In the genomic region with DNA sequence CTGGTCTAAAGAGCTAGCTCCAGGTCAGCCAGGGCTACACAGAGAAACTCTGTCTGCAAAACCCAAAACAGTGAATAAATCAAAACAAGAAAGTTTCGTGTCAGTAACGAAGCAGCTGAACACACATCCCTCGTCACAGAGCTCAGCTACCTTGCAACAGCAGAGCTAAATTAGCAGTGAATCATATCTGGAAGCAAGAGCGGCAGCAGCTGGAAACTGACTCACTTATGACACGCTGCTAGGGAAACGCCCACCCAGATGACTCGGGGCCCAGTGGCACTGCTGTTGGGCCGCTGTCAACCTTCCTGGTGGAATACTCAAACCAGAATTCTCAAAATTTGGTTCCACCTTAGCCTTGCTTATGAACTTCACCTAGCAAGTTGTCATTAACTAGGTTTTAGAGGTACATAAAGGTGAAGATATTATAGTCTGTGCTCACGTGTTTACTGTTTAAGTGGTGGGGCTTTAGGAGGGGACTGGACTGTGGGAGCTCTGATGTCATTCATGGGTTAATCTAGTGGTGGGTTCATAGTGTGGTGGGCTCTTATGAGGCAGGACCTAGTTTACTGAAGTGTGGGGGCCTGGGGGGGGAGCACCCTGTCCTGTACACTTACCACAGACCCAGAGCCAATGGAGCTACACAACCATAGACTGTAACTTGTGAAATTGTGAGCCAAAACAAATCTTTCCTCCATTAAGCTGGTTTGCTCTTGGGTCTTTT, we compare ENCODE assay signal across 8 mouse cellular contexts. TPM values are rescaled to one million over a fixed set of nuclear protein-coding genes. Genes with fewer than 3 reads are reported as not detected.
DNase-seq lines count a peak whose midpoint lies in the region; ATAC-seq and TF ChIP-seq lines count a peak whose summit lies in the region.

No protein-coding gene starts in this region.

- no peaks in the 10 kb centered on the region for H3K9me3 ChIP-seq in liver, embryonic 12.5 days (replicated peaks)
- no peaks in the 10 kb centered on the region for H3K9me3 ChIP-seq in forebrain, postnatal 0 days (ENCODE audit: low read length)

- 0 out of 2 replicates have a peak, but pooled peaks cover 7% of the 10 kb centered on the region for H3K4me1 ChIP-seq in liver, embryonic 12.5 days
- H3K4me1 ChIP-seq in forebrain, postnatal 0 days (ENCODE audit: insufficient read depth), result no peaks in the 10 kb centered on the region

- no peak overlapping the region for H3K4me2 ChIP-seq in liver, embryonic 12.5 days
- no peak overlapping the region for H3K4me2 ChIP-seq in forebrain, postnatal 0 days (ENCODE audit: low read depth)

- 48% methylated on average over 9 of the region's 9 CpGs for whole genome bisulfite sequencing in liver, embryonic 12.5 days (ENCODE audit: insufficient replicate concordance)
- 74% methylated on average over 9 of the region's 9 CpGs for WGBS in forebrain, postnatal 0 days

- H3K27me3 ChIP-seq in liver, embryonic 12.5 days (replicated peaks), result no peaks in the 10 kb centered on the region
- no peaks in the 10 kb centered on the region for H3K27me3 ChIP-seq in forebrain, postnatal 0 days (ENCODE audit: insufficient read depth, low read length)

- H3K36me3 ChIP-seq in liver, embryonic 12.5 days, result no peaks in the 10 kb centered on the region
- no peaks in the 10 kb centered on the region for H3K36me3 ChIP-seq in forebrain, postnatal 0 days (ENCODE audit: insufficient read depth)

- ATAC-seq in megakaryocyte, adult 5-6 weeks (ENCODE audit: poor library complexity, severe bottlenecking), result peak; percentile 70
- no peak; the same call in 1 of the 2 replicates for ATAC-seq in monocyte, adult 5-6 weeks (replicated peaks; ENCODE audit: insufficient number of reproducible peaks, low FRiP score, low TSS enrichment, poor library complexity, severe bottlenecking)
- ATAC-seq in liver, embryonic 12.5 days, result no peak
- ATAC-seq in forebrain, postnatal 0 days, result no peak; the same call in 1 of the 2 replicates

- intact Hi-C loops in heart, postnatal 25 days (cut with DNase I), result no loop called here

- H3K9ac ChIP-seq in liver, embryonic 12.5 days, result no peak overlapping the region
- H3K9ac ChIP-seq in forebrain, postnatal 0 days, result no peak overlapping the region

- DNase-seq in layer of hippocampus, adult 2 months (ENCODE audit: low spot score in 2 of 2), result peak; percentile 19 to 29
- no peak for DNase-seq in layer of hippocampus, postnatal 25 days (ENCODE audit: extremely low spot score in 1 of 2, low spot score in 1 of 2)
- peak; percentile 67 for DNase-seq in adrenal gland, adult 8-10 months
- DNase-seq in heart, postnatal 25 days (ENCODE audit: low spot score), result peak; percentile 13
- no peak for DNase-seq in forebrain, postnatal 0 days

- no peak overlapping the region for H3K4me3 ChIP-seq in layer of hippocampus, adult 2 months
- no peak overlapping the region for H3K4me3 ChIP-seq in liver, embryonic 12.5 days
- no peak overlapping the region for H3K4me3 ChIP-seq in forebrain, postnatal 0 days (ENCODE audit: low read depth, low read length)

- no peak for TF ChIP-seq CTCF in layer of hippocampus, adult 2 months (conservative IDR thresholded peaks at IDR 0.05)
- TF ChIP-seq CTCF in forebrain, postnatal 0 days (IDR thresholded peaks at IDR 0.05; ENCODE audit: low read depth), result no peak

- H3K27ac ChIP-seq in layer of hippocampus, adult 2 months, result peak overlapping the region; percentile 46; the same call in 1 of the 2 replicates
- H3K27ac ChIP-seq in liver, embryonic 12.5 days, result no peak overlapping the region
- H3K27ac ChIP-seq in forebrain, postnatal 0 days (ENCODE audit: low read depth, low read length), result no peak overlapping the region

RNA-seq across cellular contexts. Expression of gene Lpgat1, which starts 55.3 kb away (rescaled TPM):
- 100 to 1,000 TPM; 128 to 129 TPM for total RNA-seq in layer of hippocampus, adult 2 months (2021)
- 100 to 1,000 TPM; 114 to 120 TPM for total RNA-seq in layer of hippocampus, postnatal 25 days (2021)
- total RNA-seq in adrenal gland, adult 8-10 months (2022), result 100 to 1,000 TPM in 2 of 4 experiments, 10 to 100 TPM in 2; 76.6 to 114 (median 95.5) TPM
- total RNA-seq in heart, postnatal 25 days (2021), result 10 to 100 TPM; 88.1 to 99.8 TPM
- total RNA-seq in megakaryocyte, adult 5-6 weeks (2015), result 25.4 and 34.4 TPM in 2 replicates
- 29.3 and 29.4 TPM in 2 replicates for total RNA-seq in megakaryocyte, adult 5-6 weeks (2017)
- 14.8 to 29.1 TPM (median 26.9 TPM) in 3 replicates for total RNA-seq in monocyte, adult 5-6 weeks (2017)
- polyA plus RNA-seq in liver, embryonic 12.5 days (2016; fragmentation: Nextera tagmentation; extraction: Ambion mirVana), result 21.4 and 21.8 TPM in 2 replicates
- total RNA-seq in forebrain, postnatal 0 days (2014; rRNA removed), result 55.8 and 73.8 TPM in 2 replicates
- 30.1 and 46.6 TPM in 2 replicates for polyA plus RNA-seq in forebrain, postnatal 0 days (2015; fragmentation: Nextera tagmentation; extraction: Ambion mirVana)

Comparison
In these comparisons a context has a peak if more than half of its experiments do, and no peak if none do; other contexts are left out.
1. DNase-seq: peak in layer of hippocampus, adult 2 months (2 of 2), adrenal gland, adult 8-10 months (single experiment) and heart, postnatal 25 days (single experiment); none in layer of hippocampus, postnatal 25 days (0 of 2) and forebrain, postnatal 0 days (single experiment).